ENCODE assay signal across 9 mouse cellular contexts in genomic region chr11:114789061-114789714, GRCm38 (mm10). TPM values are rescaled to one million over a fixed set of nuclear protein-coding genes. Genes with fewer than 3 reads are reported as not detected.
DNase-seq lines count a peak whose midpoint lies in the region; ATAC-seq lines count a peak whose summit lies in the region.
"Had no signal": no experiment of that assay in that cellular context is flagged by ENCODE, and none has a peak within 500 bp of the region (broad histone marks: within the 10 kb centered on the region; RNA-seq: fewer than 3 reads in every experiment).

No protein-coding gene starts in this region.

- peak; percentile 82 for DNase-seq in NIH3T3 (ENCODE audit: low read depth)
- peak; percentile 86 for DNase-seq in cerebellum, adult 9-11 months
- DNase-seq in frontal cortex, postnatal 14 days (ENCODE audit: low spot score in 2 of 2) = peak; percentile 57 to 77
- DNase-seq in layer of hippocampus, postnatal 25 days (ENCODE audit: extremely low spot score in 1 of 2, low spot score in 1 of 2) = peak; percentile 86 to 93
- peak; percentile 78 for DNase-seq in right cerebral cortex, adult 18-20 months
- peak; percentile 54 for DNase-seq in urinary bladder, postnatal 10 days (ENCODE audit: low spot score)

- ATAC-seq in hindbrain, embryonic 12.5 days (ENCODE audit: low FRiP score) = peak; percentile 24; the same call in 1 of the 2 replicates
- peak; percentile 93 for ATAC-seq in megakaryocyte, adult 5-6 weeks (ENCODE audit: poor library complexity, severe bottlenecking)

- H3K9me3 ChIP-seq in hindbrain, embryonic 12.5 days (replicated peaks) = no peaks in the 10 kb centered on the region

- H3K27ac ChIP-seq in hindbrain, embryonic 12.5 days = no peak overlapping the region

- WGBS in hindbrain, embryonic 12.5 days = 11% methylated on average over 30 of the region's 30 CpGs

- peaks cover 55% of the 10 kb centered on the region for H3K4me1 ChIP-seq in hindbrain, embryonic 12.5 days

- H3K4me3 ChIP-seq in hindbrain, embryonic 12.5 days = 0 out of 2 replicates have a peak overlapping the region, but pooled peaks have one; percentile 7

- 0 out of 2 replicates have a peak overlapping the region, but pooled peaks have one; percentile 32 for H3K9ac ChIP-seq in hindbrain, embryonic 12.5 days

- H3K36me3 ChIP-seq in hindbrain, embryonic 12.5 days = no peaks in the 10 kb centered on the region

- H3K27me3 ChIP-seq in hindbrain, embryonic 12.5 days = peaks cover 79% of the 10 kb centered on the region

- H3K4me2 ChIP-seq in hindbrain, embryonic 12.5 days (replicated peaks) = peak overlapping the region; percentile 47

RNA-seq across cellular contexts. Expression of gene Btbd17, which starts 6.6 kb away (rescaled TPM):
- 32.2 and 37.3 TPM in 2 replicates for polyA plus RNA-seq in hindbrain, embryonic 12.5 days (2016; fragmentation: Nextera tagmentation; extraction: Ambion mirVana)
- total RNA-seq in layer of hippocampus, postnatal 25 days (2021) = 10 to 100 TPM; 27.8 to 30.9 TPM
- not detected in 2 replicates for total RNA-seq in megakaryocyte, adult 5-6 weeks (2015)
- total RNA-seq in megakaryocyte, adult 5-6 weeks (2017) = not detected in 2 replicates

RNA-seq across cellular contexts. Expression of gene Gpr142, which starts 9.5 kb away (rescaled TPM):
- polyA plus RNA-seq in hindbrain, embryonic 12.5 days (2016; fragmentation: Nextera tagmentation; extraction: Ambion mirVana) = not detected in 2 replicates
- total RNA-seq in layer of hippocampus, postnatal 25 days (2021) = not detected
- not detected in 2 replicates for total RNA-seq in megakaryocyte, adult 5-6 weeks (2015)
- not detected in 2 replicates for total RNA-seq in megakaryocyte, adult 5-6 weeks (2017)
- total RNA-seq: left cerebral cortex, postnatal 10 days had no signal

RNA-seq across cellular contexts. Expression of gene Kif19a, which starts 24.0 kb away (rescaled TPM):
- polyA plus RNA-seq in hindbrain, embryonic 12.5 days (2016; fragmentation: Nextera tagmentation; extraction: Ambion mirVana) = 2.2 and 3.0 TPM in 2 replicates
- 10 to 100 TPM in 1 of 2 experiments, 1 to 10 TPM in 1; 6.6 to 11.5 TPM for total RNA-seq in layer of hippocampus, postnatal 25 days (2021)
- total RNA-seq in megakaryocyte, adult 5-6 weeks (2015) = 0.16 and 0.27 TPM in 2 replicates
- 0.11 and 0.69 TPM in 2 replicates for total RNA-seq in megakaryocyte, adult 5-6 weeks (2017)

Comparison
In these comparisons a context has a peak if more than half of its experiments do, and no peak if none do; other contexts are left out.
1. RNA of gene Btbd17, which starts 6.6 kb away (total RNA-seq): 27.8 to 30.9 TPM in layer of hippocampus, postnatal 25 days; not detected in megakaryocyte, adult 5-6 weeks; every median in the first group is over 10 times any median in the second.
2. RNA of gene Kif19a, which starts 24.0 kb away (total RNA-seq): 6.6 to 11.5 TPM in layer of hippocampus, postnatal 25 days; 0.11 to 0.69 TPM in megakaryocyte, adult 5-6 weeks; every median in the first group is over 4 times any median in the second.
3. Peak in every context shown above with its lines, with median percentiles within 50 percentile points of each other: DNase-seq.